ENCODE assay signal across 27 mouse cellular contexts in genomic region chr9:79028234-79028633, GRCm38 (mm10).
"Had no signal": no experiment of that assay in that cellular context is flagged by ENCODE, and none has a peak within 500 bp of the region (broad histone marks: within the 10 kb centered on the region; RNA-seq: fewer than 3 reads in every experiment).

No protein-coding gene starts in this region.

- H3K27ac ChIP-seq: gastrocnemius, adult 2 months; heart, embryonic 10.5 days; hindbrain, embryonic 10.5 days; hindbrain, embryonic 12.5 days; hindbrain, embryonic 14.5 days; kidney, embryonic 15.5 days; kidney, postnatal 0 days; left cerebral cortex, adult 2 months; liver, embryonic 13.5 days; liver, embryonic 15.5 days had no signal

- H3K9ac ChIP-seq: heart, embryonic 12.5 days; hindbrain, embryonic 12.5 days; hindbrain, embryonic 14.5 days; kidney, embryonic 15.5 days; liver, embryonic 13.5 days; liver, embryonic 15.5 days had no signal

- H3K4me2 ChIP-seq: heart, embryonic 12.5 days; hindbrain, embryonic 12.5 days; hindbrain, embryonic 14.5 days; kidney, embryonic 15.5 days; liver, embryonic 11.5 days; liver, embryonic 13.5 days; liver, embryonic 15.5 days had no signal

- H3K4me1 ChIP-seq: heart, embryonic 10.5 days; heart, embryonic 12.5 days; hindbrain, embryonic 10.5 days; hindbrain, embryonic 12.5 days; kidney, embryonic 15.5 days; liver, embryonic 13.5 days; liver, embryonic 15.5 days had no signal

- ATAC-seq: hindbrain, embryonic 16.5 days; intestine, embryonic 16.5 days had no signal

- H3K27me3 ChIP-seq: heart, embryonic 12.5 days; hindbrain, embryonic 12.5 days; kidney, embryonic 15.5 days; liver, embryonic 13.5 days; liver, embryonic 15.5 days had no signal

- DNase-seq: gastrocnemius, adult 2 months; gastrocnemius, postnatal 10 days; gastrocnemius, postnatal 25 days; heart, adult 18-20 months; heart, postnatal 10 days; heart, postnatal 4 days; kidney, adult 11 months; kidney, adult 2 months; kidney, adult 9 months; kidney, postnatal 14 days; kidney, postnatal 36 days; layer of hippocampus, adult 9-11 months; left cerebral cortex, postnatal 4 days; liver; liver, embryonic 13.5 days had no signal

- H3K9me3 ChIP-seq: heart, embryonic 10.5 days; heart, embryonic 12.5 days; hindbrain, embryonic 10.5 days; hindbrain, embryonic 12.5 days; kidney, embryonic 15.5 days; liver, embryonic 13.5 days; liver, embryonic 15.5 days had no signal

- H3K4me3 ChIP-seq: gastrocnemius, adult 2 months; heart, embryonic 10.5 days; heart, embryonic 12.5 days; hindbrain, embryonic 10.5 days; hindbrain, embryonic 12.5 days; kidney, embryonic 15.5 days; left cerebral cortex, adult 2 months; liver, embryonic 13.5 days; liver, embryonic 15.5 days had no signal

- H3K36me3 ChIP-seq: heart, embryonic 10.5 days; heart, embryonic 12.5 days; hindbrain, embryonic 10.5 days; hindbrain, embryonic 12.5 days; kidney, embryonic 15.5 days; liver, embryonic 13.5 days; liver, embryonic 15.5 days had no signal
